Mouse (Mus musculus): ENCODE results near the gene Gm49391. TPM values are rescaled to one million over a fixed set of nuclear protein-coding genes. Genes with fewer than 3 reads are reported as not detected.

The Gm49391 gene
- 1.3 and 4.2 TPM in 2 replicates for polyA plus RNA-seq (2012; rRNA removed; ENCODE audit: low replicate concordance)

DNA sequence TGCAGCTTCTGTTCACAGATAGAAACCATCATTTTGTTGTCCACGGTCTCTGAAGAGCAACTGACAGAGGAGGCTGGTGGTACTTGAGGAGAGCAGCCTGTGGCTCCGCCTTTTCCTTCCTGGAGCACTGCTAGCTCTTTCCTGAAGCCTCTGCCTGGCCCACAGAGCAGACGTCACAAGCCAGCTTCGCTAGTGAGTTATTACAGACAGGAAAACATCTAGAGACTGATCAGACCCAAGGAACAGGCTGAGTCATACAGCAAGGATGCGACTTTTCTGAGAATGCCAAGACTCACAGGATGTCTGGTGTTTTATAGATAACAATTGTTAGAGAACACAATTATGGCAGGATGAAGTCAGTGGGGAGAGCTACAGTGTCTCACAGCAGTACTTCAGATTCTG, at the start of gene Gm49391, which contains the start of gene Ctla2a:
Gene Gm49391, minus strand, starts transcription at position 72 of the 402 bp plus-strand sequence.
Gene Ctla2a, minus strand, starts transcription at position 126 of the 402 bp plus-strand sequence.

DNA sequence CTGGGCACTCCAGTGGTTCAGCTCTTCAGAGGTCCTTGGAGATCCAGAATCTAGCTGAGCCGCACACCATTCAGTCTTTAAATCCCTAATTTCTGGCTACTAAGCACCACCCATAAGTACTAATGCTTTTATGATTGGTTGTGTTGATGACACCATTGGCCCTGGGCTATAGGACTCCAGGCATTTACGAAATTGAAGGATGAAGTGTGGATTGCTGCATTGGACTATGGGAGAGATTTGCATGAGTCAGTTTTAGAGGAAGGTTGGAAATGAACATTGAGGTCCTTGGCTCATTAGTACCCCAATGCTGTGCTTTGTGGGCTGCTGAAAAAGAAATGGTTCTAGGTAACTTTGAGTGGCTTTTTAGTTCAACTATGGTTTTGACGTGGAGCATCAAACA, 5.5 kb upstream of the Gm49391 start, which contains the start of gene Tpbpa:
Gene Tpbpa, minus strand, starts transcription at position 101 of the 400 bp plus-strand sequence.

DNA sequence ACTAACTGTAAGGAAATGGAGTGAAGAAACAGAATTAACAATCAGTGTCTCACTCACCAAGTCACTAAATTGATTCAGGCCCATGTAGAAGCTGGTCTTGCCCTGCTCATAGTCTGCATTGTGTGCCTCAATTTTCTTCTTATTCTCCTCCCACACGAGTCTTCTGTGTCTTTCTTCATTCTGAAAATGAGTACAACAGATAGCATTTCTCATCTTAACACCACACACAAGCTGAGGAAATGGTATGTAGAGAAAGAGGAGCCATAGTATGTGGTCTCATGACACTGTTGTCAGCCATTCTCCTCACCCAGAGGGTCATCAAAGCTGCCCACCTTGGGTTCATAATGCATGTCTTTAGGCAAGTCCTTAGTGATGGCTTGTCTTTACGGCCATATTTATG, 881 bp downstream of the Gm49391 start, which contains the start of gene Gm49393:
Gene Gm49393, minus strand, starts transcription at position 101 of the 400 bp plus-strand sequence.

DNA sequence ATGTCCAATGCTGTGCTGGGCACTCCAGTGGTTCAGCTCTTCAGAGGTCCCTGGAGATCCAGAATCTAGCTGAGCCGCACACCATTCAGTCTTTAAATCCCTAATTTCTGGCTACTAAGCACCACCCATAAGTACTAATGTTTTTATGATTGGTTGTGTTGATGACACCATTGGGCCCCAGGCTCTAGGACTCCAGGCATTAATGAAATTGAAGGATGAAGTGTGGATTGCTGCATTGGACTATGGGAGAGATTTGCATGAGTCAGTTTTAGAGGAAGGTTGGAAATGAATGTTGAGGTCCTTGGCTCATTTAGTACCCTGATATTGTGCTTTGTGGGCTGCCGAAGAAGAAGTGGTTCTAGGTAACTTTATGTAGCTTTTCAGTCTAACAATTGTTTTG, 31.6 kb downstream of the Gm49391 start, which contains the start of gene Tpbpb:
Gene Tpbpb, minus strand, starts transcription at position 101 of the 400 bp plus-strand sequence.

DNA sequence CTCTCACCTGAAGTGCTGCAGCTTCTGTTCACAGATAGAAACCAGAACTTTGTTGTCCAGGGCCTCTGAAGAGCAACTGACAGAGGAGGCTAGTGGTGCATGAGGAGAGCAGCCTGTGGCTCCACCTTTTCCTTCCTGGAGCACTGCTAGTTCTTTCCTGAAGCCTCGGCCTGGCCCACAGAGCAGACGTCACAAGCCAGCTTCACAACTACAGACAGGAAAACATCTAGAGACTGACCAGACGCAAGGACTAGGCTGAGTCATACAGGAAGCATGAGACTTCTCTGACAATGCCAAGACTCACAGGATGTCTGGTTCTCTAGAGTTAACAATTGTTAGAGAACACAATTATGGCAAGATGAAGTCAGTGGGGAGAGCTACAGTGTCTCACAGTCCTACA, 39.0 kb downstream of the Gm49391 start, which contains the start of gene Ctla2b:
Gene Ctla2b, minus strand, starts transcription at position 120 of the 400 bp plus-strand sequence.

DNA sequence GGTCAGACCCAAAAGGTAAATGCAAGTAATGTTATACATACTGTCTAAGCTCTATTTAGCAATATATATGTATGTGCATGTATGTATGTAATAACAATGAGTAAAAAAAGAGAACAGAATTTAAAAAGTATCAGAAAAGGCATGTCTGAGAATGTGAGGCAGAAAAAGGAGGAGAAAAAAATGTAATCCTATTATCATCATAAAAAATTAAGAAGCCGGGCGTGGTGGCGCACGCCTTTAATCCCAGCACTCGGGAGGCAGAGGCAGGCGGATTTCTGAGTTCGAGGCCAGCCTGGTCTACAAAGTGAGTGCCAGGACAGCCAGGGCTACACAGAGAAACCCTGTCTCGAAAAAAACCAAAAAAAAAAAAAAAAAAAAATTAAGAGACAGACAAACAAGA, 39.6 kb downstream of the Gm49391 start, which contains the start of gene Gm49392:
Gene Gm49392, minus strand, starts transcription at position 101 of the 400 bp plus-strand sequence.

DNA sequence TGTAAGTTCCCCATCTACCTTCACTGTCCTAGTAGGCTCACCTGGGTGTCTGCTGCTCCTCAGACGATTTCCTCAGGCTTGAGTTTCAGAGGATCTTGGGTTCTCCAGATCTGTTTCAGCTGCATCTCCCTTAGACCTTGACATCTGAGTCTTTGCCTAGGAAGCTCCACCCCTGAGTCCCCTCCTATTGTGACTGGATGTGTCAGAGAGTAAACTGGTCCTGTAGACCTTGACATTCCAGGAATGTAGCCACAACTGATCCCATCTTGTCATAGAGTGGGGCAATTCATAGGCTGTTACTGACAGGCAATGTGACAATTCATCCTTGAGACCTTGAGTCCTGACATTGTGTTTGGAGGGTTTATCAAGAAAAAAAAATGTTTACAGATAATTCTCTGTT, 72.1 kb downstream of the Gm49391 start, which contains the start of gene 4930486L24Rik:
Gene 4930486L24Rik, minus strand, starts transcription at position 195 of the 400 bp plus-strand sequence.

Other genes starting within 250 kb of the Gm49391 start
- not detected in 2 replicates for gene BC051665, start 150.2 kb downstream of the Gm49391 start, polyA plus RNA-seq (2012; rRNA removed; ENCODE audit: low replicate concordance)
- gene Ctsll3, start 133.7 kb downstream of the Gm49391 start, polyA plus RNA-seq (2012; rRNA removed; ENCODE audit: low replicate concordance), result not detected in 2 replicates
- not detected in 2 replicates for gene 4930486L24Rik, start 72.1 kb downstream of the Gm49391 start, polyA plus RNA-seq (2012; rRNA removed; ENCODE audit: low replicate concordance)
- 0.42 and 0.49 TPM in 2 replicates for gene Gm49392, start 39.7 kb downstream of the Gm49391 start, polyA plus RNA-seq (2012; rRNA removed; ENCODE audit: low replicate concordance)
- gene Ctla2b, start 39.1 kb downstream of the Gm49391 start, polyA plus RNA-seq (2012; rRNA removed; ENCODE audit: low replicate concordance), result 1.4 and 3.7 TPM in 2 replicates
- not detected in 2 replicates for gene Tpbpb, start 31.7 kb downstream of the Gm49391 start, polyA plus RNA-seq (2012; rRNA removed; ENCODE audit: low replicate concordance)
- not detected in 2 replicates for gene Gm49393, start 981 bp downstream of the Gm49391 start, polyA plus RNA-seq (2012; rRNA removed; ENCODE audit: low replicate concordance)
- 8.1 and 24.1 TPM in 2 replicates for gene Ctla2a, start 54 bp upstream of the Gm49391 start, polyA plus RNA-seq (2012; rRNA removed; ENCODE audit: low replicate concordance)
- not detected in 2 replicates for gene Tpbpa, start 5.4 kb upstream of the Gm49391 start, polyA plus RNA-seq (2012; rRNA removed; ENCODE audit: low replicate concordance)
- gene Ctsj, start 69.4 kb upstream of the Gm49391 start, polyA plus RNA-seq (2012; rRNA removed; ENCODE audit: low replicate concordance), result 0.14 TPM in 1 of 2 replicates, not detected in the other
- gene Ctsq, start 104.1 kb upstream of the Gm49391 start, polyA plus RNA-seq (2012; rRNA removed; ENCODE audit: low replicate concordance), result not detected in 2 replicates
- not detected in 2 replicates for gene Ctsr, start 227.7 kb upstream of the Gm49391 start, polyA plus RNA-seq (2012; rRNA removed; ENCODE audit: low replicate concordance)